Mouse (Mus musculus): ENCODE results near the gene Olfr669. TPM values are rescaled to one million over a fixed set of nuclear protein-coding genes. Genes with fewer than 3 reads are reported as not detected.

The Olfr669 gene
- not detected in 2 replicates for polyA plus RNA-seq (2012; rRNA removed)

DNA sequence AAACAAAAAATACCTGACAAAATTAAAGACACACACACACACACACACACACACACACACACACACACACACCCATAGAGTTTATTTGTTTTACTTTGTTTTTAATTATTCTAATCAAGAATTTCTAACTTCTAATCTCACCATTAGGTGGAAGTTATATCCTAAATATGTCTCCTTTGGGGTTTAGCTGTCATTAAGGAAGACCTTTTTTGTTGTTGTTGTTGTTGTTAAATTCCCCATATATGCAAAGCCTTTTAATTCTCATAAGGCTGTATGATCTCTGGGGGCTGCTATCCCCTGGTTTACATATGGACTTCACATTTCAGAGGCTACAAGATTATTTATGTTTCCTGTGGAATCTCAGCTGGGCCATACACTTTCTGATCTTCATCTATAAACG lies at the start of gene Olfr669:
Gene Olfr669, plus strand, starts transcription at position 301 of the 400 bp plus-strand sequence.

DNA sequence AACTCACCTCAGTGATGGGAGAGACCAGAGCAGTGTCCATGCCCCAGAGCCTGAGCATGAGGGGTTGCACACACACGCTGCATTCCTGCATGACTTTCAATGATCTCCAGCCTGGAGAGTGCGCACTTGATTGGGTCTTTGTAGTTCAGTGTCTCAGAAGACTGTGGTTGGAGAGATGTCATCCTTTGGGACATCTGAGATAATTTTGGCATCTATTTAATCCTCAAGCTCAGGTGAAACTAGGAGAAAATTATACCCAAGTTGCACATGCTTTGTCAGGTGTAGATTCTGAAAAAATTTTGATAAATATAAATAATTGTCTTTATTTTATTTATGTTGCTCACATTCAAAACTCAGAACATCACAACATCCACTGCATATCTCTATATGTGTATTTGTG lies 38.2 kb upstream of the Olfr669 start, which contains the start of gene Olfr666:
Gene Olfr666, minus strand, starts transcription at position 101 of the 400 bp plus-strand sequence.

DNA sequence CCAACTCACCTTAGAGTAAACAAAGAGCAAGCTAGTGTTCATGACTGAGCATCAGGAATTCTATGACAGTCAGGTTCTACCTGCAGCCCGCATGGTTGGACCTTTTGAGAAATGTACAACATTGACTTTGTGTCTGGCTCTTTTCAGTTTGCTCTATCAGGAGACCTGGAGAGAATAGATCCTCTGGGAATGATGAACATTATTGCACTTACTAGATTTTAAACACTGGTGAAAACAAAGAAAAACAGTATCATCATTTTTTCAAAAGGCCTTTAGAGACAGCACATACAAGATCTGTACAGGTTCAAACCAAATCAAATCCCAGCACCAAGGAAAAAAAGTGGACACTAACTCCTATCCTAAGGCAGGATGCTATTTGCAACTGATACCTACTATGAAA lies 12.7 kb upstream of the Olfr669 start, which contains the start of gene Olfr667:
Gene Olfr667, minus strand, starts transcription at position 101 of the 400 bp plus-strand sequence.

DNA sequence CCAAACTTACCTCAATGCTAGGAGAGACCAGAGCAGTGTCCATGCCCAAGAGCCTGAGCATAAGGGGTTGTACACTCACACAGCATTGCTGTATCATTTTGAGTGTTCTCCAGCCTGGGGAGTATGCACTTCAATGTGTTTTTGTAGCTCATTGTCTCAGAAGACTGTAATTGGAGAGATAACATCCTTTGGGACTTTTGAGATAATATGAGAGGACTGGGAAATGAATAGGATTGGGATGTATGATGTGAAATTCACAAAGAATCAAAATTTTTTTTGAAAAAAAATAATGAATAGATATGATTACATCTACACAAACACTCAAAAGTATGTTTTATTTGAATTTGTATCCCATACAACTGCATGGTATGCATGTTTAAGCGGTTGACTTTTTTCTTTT lies 6.1 kb upstream of the Olfr669 start, which contains the start of gene Olfr668:
Gene Olfr668, minus strand, starts transcription at position 101 of the 400 bp plus-strand sequence.

DNA sequence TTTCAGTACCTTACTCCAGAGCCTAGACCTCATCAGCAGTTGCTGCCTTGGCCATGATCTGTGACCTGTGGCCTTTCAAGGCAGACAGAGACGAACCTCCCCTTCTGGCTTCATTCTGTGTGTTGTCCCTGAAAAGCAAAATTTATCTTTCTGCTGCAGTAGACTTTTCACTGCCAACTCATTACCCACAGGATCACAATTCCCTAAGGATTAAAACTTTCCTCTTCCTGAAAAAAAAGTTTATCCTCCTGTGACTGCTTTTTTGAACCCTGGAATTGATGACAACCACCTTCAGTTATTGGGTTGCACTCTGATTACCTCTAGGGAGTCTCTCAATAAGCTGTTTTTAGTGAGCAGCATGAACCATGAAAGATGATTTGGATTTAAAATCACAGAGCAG lies 28.5 kb downstream of the Olfr669 start, which contains the start of gene Olfr670:
Gene Olfr670, minus strand, starts transcription at position 101 of the 400 bp plus-strand sequence.

DNA sequence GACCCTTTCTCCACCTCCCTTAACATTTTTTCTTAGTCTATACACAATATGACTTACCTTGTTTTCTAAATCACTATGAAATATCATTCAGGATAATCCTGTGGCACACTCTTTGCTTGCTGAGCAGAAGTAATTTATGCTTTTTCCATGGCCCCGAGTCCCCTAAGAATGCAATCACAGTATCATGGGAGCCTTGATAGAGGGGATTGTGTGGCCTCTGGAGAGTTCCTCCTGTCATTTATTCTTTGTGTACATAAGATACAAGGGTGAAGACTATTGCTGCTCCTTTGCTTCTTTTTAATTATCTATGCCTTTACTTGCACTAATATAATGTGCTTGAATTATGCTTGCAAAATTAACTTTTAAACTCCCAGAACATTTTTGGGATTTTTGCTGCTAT lies 45.0 kb downstream of the Olfr669 start, which contains the start of gene Olfr671:
Gene Olfr671, minus strand, starts transcription at position 101 of the 400 bp plus-strand sequence.

Other genes with a start within 250 kb of the Olfr669 start
- gene Olfr661, start 247.7 kb upstream of the Olfr669 start, polyA plus RNA-seq (2012; rRNA removed): not detected in 2 replicates
- gene Usp17le, start 156.8 kb upstream of the Olfr669 start, polyA plus RNA-seq (2012; rRNA removed): not detected in 2 replicates
- not detected in 2 replicates for gene Usp17lb, start 91.6 kb upstream of the Olfr669 start, polyA plus RNA-seq (2012; rRNA removed)
- gene Usp17la, start 77.2 kb upstream of the Olfr669 start, polyA plus RNA-seq (2012; rRNA removed): not detected in 2 replicates
- gene Olfr665, start 56.2 kb upstream of the Olfr669 start, polyA plus RNA-seq (2012; rRNA removed): not detected in 2 replicates
- not detected in 2 replicates for gene Olfr666, start 38.3 kb upstream of the Olfr669 start, polyA plus RNA-seq (2012; rRNA removed)
- gene Olfr667, start 12.8 kb upstream of the Olfr669 start, polyA plus RNA-seq (2012; rRNA removed): not detected in 2 replicates
- not detected in 2 replicates for gene Olfr668, start 6.2 kb upstream of the Olfr669 start, polyA plus RNA-seq (2012; rRNA removed)
- not detected in 2 replicates for gene Olfr670, start 28.4 kb downstream of the Olfr669 start, polyA plus RNA-seq (2012; rRNA removed)
- gene Olfr671, start 44.9 kb downstream of the Olfr669 start, polyA plus RNA-seq (2012; rRNA removed): not detected in 2 replicates
- not detected in 2 replicates for gene Olfr672, start 67.8 kb downstream of the Olfr669 start, polyA plus RNA-seq (2012; rRNA removed)
- not detected in 2 replicates for gene Olfr675, start 94.2 kb downstream of the Olfr669 start, polyA plus RNA-seq (2012; rRNA removed)
- gene Olfr676, start 98.5 kb downstream of the Olfr669 start, polyA plus RNA-seq (2012; rRNA removed): not detected in 2 replicates
- gene Olfr677, start 117.1 kb downstream of the Olfr669 start, polyA plus RNA-seq (2012; rRNA removed): not detected in 2 replicates
- gene Olfr678, start 130.2 kb downstream of the Olfr669 start, polyA plus RNA-seq (2012; rRNA removed): not detected in 2 replicates
- gene Olfr679, start 147.0 kb downstream of the Olfr669 start, polyA plus RNA-seq (2012; rRNA removed): not detected in 2 replicates
- not detected in 2 replicates for gene Olfr680-ps1, start 158.6 kb downstream of the Olfr669 start, polyA plus RNA-seq (2012; rRNA removed)
- gene Olfr681, start 182.6 kb downstream of the Olfr669 start, polyA plus RNA-seq (2012; rRNA removed): not detected in 2 replicates
- gene Olfr683, start 212.8 kb downstream of the Olfr669 start, polyA plus RNA-seq (2012; rRNA removed): not detected in 2 replicates
- not detected in 2 replicates for gene Olfr684, start 229.4 kb downstream of the Olfr669 start, polyA plus RNA-seq (2012; rRNA removed)